Mouse (Mus musculus): ENCODE measurements around the gene Tbx3. TPM values are rescaled to one million over a fixed set of nuclear protein-coding genes. Genes with fewer than 3 reads are reported as not detected.
A peak's percentile ranks its signal among the peaks of the same experiment; 100 is the strongest.

The Tbx3 gene
- polyA plus RNA-seq, 2 experiments, result 1.4 to 2.4 TPM

GRCm38 (mm10) chr5:119659041-119659440 lies 11.4 kb upstream of the Tbx3 start:
- DNase-seq (ENCODE audit: low read depth in 3 of 3, low spot score in 3 of 3) (no peak), ATAC-seq (ENCODE audit: insufficient read depth) (no peak)
- Histone ChIP-seq H3K4me3 (ENCODE audit: insufficient read depth in 1 of 2, low read depth in 2 of 2, low read length in 2 of 2) (no peak overlapping the region), H3K36me3 (replicated peaks; ENCODE audit: control insufficient read depth, insufficient read depth, low read depth) (no peaks in the 10 kb centered on the region), H3K4me2 (ENCODE audit: low read depth) (no peak overlapping the region), H3K9ac (replicated peaks) (no peak overlapping the region), H3K27ac (no peak overlapping the region), H3K4me1 (replicated peaks; ENCODE audit: control insufficient read depth in 2 of 2, insufficient read depth in 2 of 2, low read length in 1 of 2) (no peaks in the 10 kb centered on the region), H3K27me3 (ENCODE audit: control insufficient read depth, insufficient read depth, low read length) (peaks cover 65% of the 10 kb centered on the region), H3K9me3 (ENCODE audit: control insufficient read depth, low read length) (no peaks in the 10 kb centered on the region)
- TF ChIP-seq CTCF (IDR thresholded peaks at IDR 0.05; ENCODE audit: low read depth) (no peak), EP300 (IDR thresholded peaks at IDR 0.05; ENCODE audit: low read depth) (no peak)
- WGBS (ENCODE audit: insufficient replicate concordance), result 5% methylated on average over 3 of the region's 3 CpGs

- Histone ChIP-seq H3K4me3 (ENCODE audit: insufficient read depth in 1 of 2, low read depth in 2 of 2, low read length in 2 of 2) (no peak overlapping the region), H3K4me1 (replicated peaks; ENCODE audit: control insufficient read depth in 2 of 2, insufficient read depth in 2 of 2, low read length in 1 of 2) (no peaks in the 10 kb centered on the region), H3K4me2 (ENCODE audit: low read depth) (peak overlapping the region; percentile 13; the same call in 1 of the 2 replicates), H3K9me3 (ENCODE audit: control insufficient read depth, low read length) (no peaks in the 10 kb centered on the region), H3K36me3 (replicated peaks; ENCODE audit: control insufficient read depth, insufficient read depth, low read depth) (no peaks in the 10 kb centered on the region), H3K27ac (no peak overlapping the region), H3K9ac (replicated peaks) (no peak overlapping the region), H3K27me3 (ENCODE audit: control insufficient read depth, insufficient read depth, low read length) (peaks cover 69% of the 10 kb centered on the region)
- WGBS (ENCODE audit: insufficient replicate concordance), result 5% methylated on average over 25 of the region's 25 CpGs
- DNase-seq (ENCODE audit: low read depth in 3 of 3, low spot score in 3 of 3) (no peak), ATAC-seq (ENCODE audit: insufficient read depth) (no peak)
- TF ChIP-seq EP300 (IDR thresholded peaks at IDR 0.05; ENCODE audit: low read depth) (no peak), CTCF (IDR thresholded peaks at IDR 0.05; ENCODE audit: low read depth) (peak; percentile 15; the same call in 1 of the 2 replicates)
These were observed 9.7 kb upstream of the Tbx3 start for GRCm38 (mm10) chr5:119660526-119661410.

GRCm38 (mm10) chr5:119661474-119661873 lies 9.0 kb upstream of the Tbx3 start:
- TF ChIP-seq EP300 (IDR thresholded peaks at IDR 0.05; ENCODE audit: low read depth) (no peak), CTCF (IDR thresholded peaks at IDR 0.05; ENCODE audit: low read depth) (no peak)
- Histone ChIP-seq H3K9me3 (ENCODE audit: control insufficient read depth, low read length) (no peaks in the 10 kb centered on the region), H3K9ac (replicated peaks) (no peak overlapping the region), H3K4me2 (ENCODE audit: low read depth) (no peak overlapping the region; the same call in 1 of the 2 replicates), H3K27me3 (ENCODE audit: control insufficient read depth, insufficient read depth, low read length) (peaks cover 65% of the 10 kb centered on the region), H3K27ac (no peak overlapping the region), H3K4me3 (ENCODE audit: insufficient read depth in 1 of 2, low read depth in 2 of 2, low read length in 2 of 2) (no peak overlapping the region), H3K4me1 (replicated peaks; ENCODE audit: control insufficient read depth in 2 of 2, insufficient read depth in 2 of 2, low read length in 1 of 2) (no peaks in the 10 kb centered on the region), H3K36me3 (replicated peaks; ENCODE audit: control insufficient read depth, insufficient read depth, low read depth) (no peaks in the 10 kb centered on the region)
- ATAC-seq (ENCODE audit: insufficient read depth), result no peak
- no peak for DNase-seq (ENCODE audit: low read depth in 3 of 3, low spot score in 3 of 3)
- WGBS (ENCODE audit: insufficient replicate concordance), result 5% methylated on average over 11 of the region's 11 CpGs

- no peak overlapping the region for H3K27ac ChIP-seq
- H3K27me3 ChIP-seq (ENCODE audit: control insufficient read depth, insufficient read depth, low read length), result peaks cover 68% of the 10 kb centered on the region
- DNase-seq (ENCODE audit: low read depth in 3 of 3, low spot score in 3 of 3) (no peak), ATAC-seq (ENCODE audit: insufficient read depth) (no peak)
- H3K9ac ChIP-seq (replicated peaks), result no peak overlapping the region
- WGBS (ENCODE audit: insufficient replicate concordance), result 6% methylated on average over 13 of the region's 13 CpGs
- TF ChIP-seq EP300 (IDR thresholded peaks at IDR 0.05; ENCODE audit: low read depth) (no peak), CTCF (IDR thresholded peaks at IDR 0.05; ENCODE audit: low read depth) (no peak)
- no peaks in the 10 kb centered on the region for H3K4me1 ChIP-seq (replicated peaks; ENCODE audit: control insufficient read depth in 2 of 2, insufficient read depth in 2 of 2, low read length in 1 of 2)
- H3K9me3 ChIP-seq (ENCODE audit: control insufficient read depth, low read length), result no peaks in the 10 kb centered on the region
- H3K4me2 ChIP-seq (ENCODE audit: low read depth), result peak overlapping the region; percentile 20; the same call in 1 of the 2 replicates
- no peak overlapping the region for H3K4me3 ChIP-seq (ENCODE audit: insufficient read depth in 1 of 2, low read depth in 2 of 2, low read length in 2 of 2)
- H3K36me3 ChIP-seq (replicated peaks; ENCODE audit: control insufficient read depth, insufficient read depth, low read depth), result no peaks in the 10 kb centered on the region
These were observed 8.1 kb upstream of the Tbx3 start for GRCm38 (mm10) chr5:119662326-119662725.

- no peak for ATAC-seq (ENCODE audit: insufficient read depth)
- Histone ChIP-seq H3K4me3 (ENCODE audit: insufficient read depth in 1 of 2, low read depth in 2 of 2, low read length in 2 of 2) (no peak overlapping the region), H3K4me2 (ENCODE audit: low read depth) (peak overlapping the region; percentile 34; the same call in 1 of the 2 replicates), H3K9ac (replicated peaks) (no peak overlapping the region), H3K4me1 (replicated peaks; ENCODE audit: control insufficient read depth in 2 of 2, insufficient read depth in 2 of 2, low read length in 1 of 2) (no peaks in the 10 kb centered on the region), H3K36me3 (replicated peaks; ENCODE audit: control insufficient read depth, insufficient read depth, low read depth) (no peaks in the 10 kb centered on the region), H3K27me3 (ENCODE audit: control insufficient read depth, insufficient read depth, low read length) (peaks cover 68% of the 10 kb centered on the region), H3K27ac (no peak overlapping the region), H3K9me3 (ENCODE audit: control insufficient read depth, low read length) (no peaks in the 10 kb centered on the region)
- 3% methylated on average over 12 of the region's 12 CpGs for WGBS (ENCODE audit: insufficient replicate concordance)
- TF ChIP-seq EP300 (IDR thresholded peaks at IDR 0.05; ENCODE audit: low read depth) (no peak), CTCF (IDR thresholded peaks at IDR 0.05; ENCODE audit: low read depth) (no peak)
- no peak for DNase-seq (ENCODE audit: low read depth in 3 of 3, low spot score in 3 of 3)
These were observed 7.7 kb upstream of the Tbx3 start for GRCm38 (mm10) chr5:119662731-119663130.

Measured in liver, embryonic 14.5 days (tissue).